Mouse (Mus musculus) layer of hippocampus, postnatal 25 days (tissue): ENCODE results near the gene Gm8906. TPM values are rescaled to one million over a fixed set of nuclear protein-coding genes. Genes with fewer than 3 reads are reported as not detected.
"Not testable (repeated sequence)": the region's sequence is repeated elsewhere in the genome, so short reads cannot be mapped to it uniquely, and the experiment has no call there.

Experiments used
- DNase-seq, 2 experiments: peaks; one replicate each; pipeline ENCODE4 v3.0.0; 2022; ENCODE audit warnings: mixed read lengths in 2 of 2, low spot score in 1 of 2; ENCODE audit errors: extremely low spot score in 1 of 2
- total RNA-seq, 2 experiments: library from RNA; stranded (reverse); gene quantifications; 2 replicates each; pipeline ENCODE4 v1.2.3; 2021

Gm8906 gene
- total RNA-seq, result not detected

GRCm38 (mm10) chr5:11502385-11502784 is at the start of gene Gm8906:
Gm8906 (plus strand) TSS chr5:11502685.
- not testable (repeated sequence) for DNase-seq

Other genes starting within 250 kb of the Gm8906 start
- not detected for gene Gm8890, start 246.7 kb upstream of the Gm8906 start, total RNA-seq
- not detected for gene Speer1, start 161.2 kb upstream of the Gm8906 start, total RNA-seq
- gene Gm8897, start 86.3 kb upstream of the Gm8906 start, total RNA-seq, result not detected
- gene Gm6460, start 92.2 kb downstream of the Gm8906 start, total RNA-seq, result not detected
- not detected for gene Gm8922, start 179.3 kb downstream of the Gm8906 start, total RNA-seq